Mouse (Mus musculus) heart, postnatal 25 days (tissue): Measurements from ENCODE around the gene Ggnbp2. TPM values are rescaled to one million over a fixed set of nuclear protein-coding genes. Genes with fewer than 3 reads are reported as not detected.

Experiments
- DNase-seq: peaks from one replicate; pipeline ENCODE4 v3.0.0; 2022; ENCODE audit warnings: low spot score
- intact Hi-C: fragments of 180-260 bp; cut with DNase I; formaldehyde crosslinking; loops from one replicate; pipeline ENCODE4 v1.15.1; 2025
- microRNA-seq: library from miRNA; unstranded; fragments of <30 nt; microRNA quantifications from one replicate; pipeline ENCODE4 v1.2.0, GENCODE M21; 2022
- total RNA-seq, 2 experiments: library from RNA; stranded (reverse); gene quantifications; 2 replicates each; pipeline ENCODE4 v1.2.3; 2021

Ggnbp2 gene
- total RNA-seq, 2 experiments from 2014 or later = 41.2 to 46.8 TPM

DNA sequence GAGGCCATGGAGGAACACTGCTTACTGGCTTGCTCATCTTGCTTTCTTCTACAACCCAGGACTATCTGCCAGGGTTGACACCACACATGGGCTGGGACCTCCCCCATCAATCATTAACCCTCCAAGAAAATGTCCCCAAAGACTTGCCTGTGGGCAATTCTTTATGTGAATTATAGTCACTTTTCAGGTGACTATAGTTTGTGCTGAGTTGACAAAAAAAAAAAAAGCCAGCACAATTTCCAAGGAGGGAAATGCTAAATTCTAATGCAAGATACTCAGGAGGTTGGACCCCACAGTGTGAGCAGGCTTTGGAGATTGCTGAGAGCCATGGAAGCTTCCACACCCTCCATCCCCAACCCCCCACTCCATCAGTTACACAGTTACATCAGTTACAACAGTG, 77.1 kb downstream of the Ggnbp2 start:
- intact Hi-C loops = loop anchor here (10.0 kb wide), 1 partner anchor 269 kb away; the partner anchor contains the start of gene Lhx1
- DNase-seq = no peak

GRCm38 (mm10) chr11:84790383-84790782, 80.2 kb downstream of the Ggnbp2 start:
- intact Hi-C loops = loop anchor here (10.0 kb wide), 1 partner anchor 266 kb away; the partner anchor contains the start of gene Lhx1

More at GRCm38 (mm10) chr11:84790383-84790782, 80.2 kb downstream of the Ggnbp2 start:
- no peak for DNase-seq

Small RNA genes within 50 kb of the gene (microRNA-seq; reads per million reads assigned to microRNA genes)
- not detected for gene Gm23564

Other genes starting within 250 kb of the Ggnbp2 start
- 10 to 100 TPM; 17.1 to 17.9 TPM for gene Mrm1, start 51.3 kb downstream of the Ggnbp2 start, total RNA-seq
- gene Dhrs11, start 41.8 kb downstream of the Ggnbp2 start, total RNA-seq = 100 to 1,000 TPM; 106 to 108 TPM
- gene Myo19, start 9.3 kb upstream of the Ggnbp2 start, total RNA-seq = 1 to 10 TPM; 5.7 to 7.3 TPM
- 1 to 10 TPM; 5.4 to 6.4 TPM for gene Pigw, start 9.5 kb upstream of the Ggnbp2 start, total RNA-seq
- 10 to 100 TPM in 1 of 2 experiments, 1 to 10 TPM in 1; 7.6 to 10.2 TPM for gene Znhit3, start 45.5 kb upstream of the Ggnbp2 start, total RNA-seq
- gene Car4, start 87.0 kb upstream of the Ggnbp2 start, total RNA-seq = 10 to 100 TPM; 32.8 to 47.4 TPM